Mouse (Mus musculus): ENCODE measurements around the gene Iqgap2. TPM values are rescaled to one million over a fixed set of nuclear protein-coding genes. Genes with fewer than 3 reads are reported as not detected.

Iqgap2 gene
- total and polyA plus RNA-seq, 3 experiments: 0.27 to 0.32 TPM; not detected in 1

- H3K36me3 ChIP-seq (ENCODE audit: control insufficient read depth in 1 of 2, insufficient read depth in 2 of 2, low read length in 2 of 2): peaks cover 0 to 12% of the 10 kb centered on the region in 2 experiments; a peak in 2 of 4 replicates
- peaks cover 3 to 18% of the 10 kb centered on the region in 2 experiments for H3K4me1 ChIP-seq (ENCODE audit: control insufficient read depth in 1 of 2, insufficient read depth in 2 of 2, low read length in 2 of 2)
- TF ChIP-seq TAL1 (IDR thresholded peaks at IDR 0.05; ENCODE audit: low read length) (peak; percentile 64), KAT2A (conservative IDR thresholded peaks at IDR 0.05; ENCODE audit: low read depth, low read length) (no peak), POLR2AphosphoS5 (IDR thresholded peaks at IDR 0.05; ENCODE audit: borderline replicate concordance, low read depth, low read length) (no peak), MEF2A (IDR thresholded peaks at IDR 0.05; ENCODE audit: extremely low read depth, insufficient replicate concordance, low read depth, low read length, poor library complexity, severe bottlenecking) (no peak), ELF1 (IDR thresholded peaks at IDR 0.05; ENCODE audit: low read depth, low read length) (no peak)
- H3K9ac ChIP-seq (ENCODE audit: control insufficient read depth, low read depth, low read length, poor library complexity, severe bottlenecking): no peak overlapping the region
- H3K79me2 ChIP-seq (ENCODE audit: control insufficient read depth, insufficient read depth, low read length, poor library complexity): no peaks in the 10 kb centered on the region
- no peaks in the 10 kb centered on the region for H3K9me3 ChIP-seq (replicated peaks; ENCODE audit: insufficient read depth, low read length)
- no peak overlapping the region for H3K27ac ChIP-seq (ENCODE audit: control insufficient read depth, low read depth, low read length)
- no peak overlapping the region for H3K4me3 ChIP-seq (ENCODE audit: control insufficient read depth in 1 of 2, insufficient read depth in 1 of 2, low read depth in 2 of 2, low read length in 2 of 2)
- no peaks in the 10 kb centered on the region; a peak in 1 of 4 replicates for H3K27me3 ChIP-seq (ENCODE audit: control insufficient read depth in 1 of 2, insufficient read depth in 2 of 2, low read length in 2 of 2)
- DNase-seq (ENCODE audit: low read depth, low spot score): no peak
Observed at GRCm38 (mm10) chr13:95637737-95638136, 254.0 kb downstream of the Iqgap2 start.

GRCm38 (mm10) chr13:95635301-95635700, 256.4 kb downstream of the Iqgap2 start:
- H3K4me1 ChIP-seq (ENCODE audit: control insufficient read depth in 1 of 2, insufficient read depth in 2 of 2, low read length in 2 of 2): peaks cover 10 to 31% of the 10 kb centered on the region in 2 experiments
- no peaks in the 10 kb centered on the region for H3K27me3 ChIP-seq (ENCODE audit: control insufficient read depth in 1 of 2, insufficient read depth in 2 of 2, low read length in 2 of 2)
- no peak overlapping the region; the same call in 1 of the 2 replicates for H3K27ac ChIP-seq (ENCODE audit: control insufficient read depth, low read depth, low read length)
- no peak for DNase-seq (ENCODE audit: low read depth, low spot score)
- H3K9me3 ChIP-seq (replicated peaks; ENCODE audit: insufficient read depth, low read length): no peaks in the 10 kb centered on the region
- H3K36me3 ChIP-seq (ENCODE audit: control insufficient read depth in 1 of 2, insufficient read depth in 2 of 2, low read length in 2 of 2): peaks cover 0 to 25% of the 10 kb centered on the region in 2 experiments; a peak in 2 of 4 replicates
- H3K4me3 ChIP-seq (ENCODE audit: control insufficient read depth in 1 of 2, insufficient read depth in 1 of 2, low read depth in 2 of 2, low read length in 2 of 2): no peak overlapping the region
- TF ChIP-seq JUND (IDR thresholded peaks at IDR 0.05; ENCODE audit: low read depth, low read length): no peak
- no peak for TF ChIP-seq BHLHE40 (IDR thresholded peaks at IDR 0.05; ENCODE audit: borderline replicate concordance, low read depth, low read length)
- no peak for TF ChIP-seq ZNF384 (IDR thresholded peaks at IDR 0.05; ENCODE audit: low read depth, low read length)
- TF ChIP-seq MAZ (IDR thresholded peaks at IDR 0.05; ENCODE audit: low read depth, low read length): no peak
- no peak for TF ChIP-seq USF2 (IDR thresholded peaks at IDR 0.05; ENCODE audit: borderline replicate concordance in 1 of 2, insufficient read depth in 1 of 2, low read depth in 1 of 2, low read length in 2 of 2)
- TF ChIP-seq ETS1 (IDR thresholded peaks at IDR 0.05; ENCODE audit: low read depth, low read length): no peak
- no peak for TF ChIP-seq TBP (IDR thresholded peaks at IDR 0.05; ENCODE audit: low read depth, low read length)
- no peak for TF ChIP-seq POLR2AphosphoS5 (IDR thresholded peaks at IDR 0.05; ENCODE audit: borderline replicate concordance, low read depth, low read length)
- TF ChIP-seq SIN3A (IDR thresholded peaks at IDR 0.05; ENCODE audit: low read length): no peak
- no peaks in the 10 kb centered on the region for H3K79me2 ChIP-seq (ENCODE audit: control insufficient read depth, insufficient read depth, low read length, poor library complexity)
- H3K9ac ChIP-seq (ENCODE audit: control insufficient read depth, low read depth, low read length, poor library complexity, severe bottlenecking): no peak overlapping the region

GRCm38 (mm10) chr13:95634451-95634850, 257.3 kb downstream of the Iqgap2 start:
- Histone ChIP-seq H3K4me3 (ENCODE audit: control insufficient read depth in 1 of 2, insufficient read depth in 1 of 2, low read depth in 2 of 2, low read length in 2 of 2) (peak overlapping the region in 1 of 2 experiments; percentile 24; a peak in 2 of 4 replicates), H3K9me3 (replicated peaks; ENCODE audit: insufficient read depth, low read length) (no peaks in the 10 kb centered on the region), H3K27me3 (ENCODE audit: control insufficient read depth in 1 of 2, insufficient read depth in 2 of 2, low read length in 2 of 2) (no peaks in the 10 kb centered on the region), H3K27ac (ENCODE audit: control insufficient read depth, low read depth, low read length) (peak overlapping the region; percentile 46), H3K9ac (ENCODE audit: control insufficient read depth, low read depth, low read length, poor library complexity, severe bottlenecking) (peak overlapping the region; percentile 28; the same call in 1 of the 2 replicates), H3K79me2 (ENCODE audit: control insufficient read depth, insufficient read depth, low read length, poor library complexity) (no peaks in the 10 kb centered on the region), H3K36me3 (ENCODE audit: control insufficient read depth in 1 of 2, insufficient read depth in 2 of 2, low read length in 2 of 2) (peaks cover 0 to 25% of the 10 kb centered on the region in 2 experiments; a peak in 2 of 4 replicates), H3K4me1 (ENCODE audit: control insufficient read depth in 1 of 2, insufficient read depth in 2 of 2, low read length in 2 of 2) (peaks cover 10 to 31% of the 10 kb centered on the region in 2 experiments)
- TF ChIP-seq POLR2AphosphoS5 (IDR thresholded peaks at IDR 0.05; ENCODE audit: borderline replicate concordance, low read depth, low read length) (no peak), ETS1 (IDR thresholded peaks at IDR 0.05; ENCODE audit: low read depth, low read length) (peak; percentile 79), USF1 (IDR thresholded peaks at IDR 0.05; ENCODE audit: low read depth, low read length) (no peak), HCFC1 (IDR thresholded peaks at IDR 0.05; ENCODE audit: low read depth, low read length) (0 out of 2 replicates have a peak, but pooled peaks have one; percentile 24), RCOR1 (IDR thresholded peaks at IDR 0.05; ENCODE audit: low read depth, low read length) (peak; percentile 89), TCF12 (IDR thresholded peaks at IDR 0.05; ENCODE audit: low read depth, low read length) (peak; percentile 88), GATA1 (IDR thresholded peaks at IDR 0.05; ENCODE audit: low read depth, low read length) (peak; percentile 75), CHD2 (IDR thresholded peaks at IDR 0.05; ENCODE audit: low read length) (no peak), SIN3A (IDR thresholded peaks at IDR 0.05; ENCODE audit: low read length) (peak; percentile 49; the same call in 1 of the 2 replicates), TAL1 (IDR thresholded peaks at IDR 0.05; ENCODE audit: low read length) (peak; percentile 88), MXI1 (IDR thresholded peaks at IDR 0.05; ENCODE audit: low read depth, low read length) (peak; percentile 47; the same call in 1 of the 2 replicates), ZNF384 (IDR thresholded peaks at IDR 0.05; ENCODE audit: low read depth, low read length) (peak; percentile 95), MAFK (IDR thresholded peaks at IDR 0.05; ENCODE audit: borderline replicate concordance, low read depth, low read length) (no peak), MYC (IDR thresholded peaks at IDR 0.05; ENCODE audit: low read depth, low read length) (no peak), EP300 (IDR thresholded peaks at IDR 0.05; ENCODE audit: low read depth in 1 of 2, low read length in 2 of 2) (peak; percentile 82 to 90), MYB (IDR thresholded peaks at IDR 0.05; ENCODE audit: low read depth, low read length) (peak; percentile 64)
- DNase-seq (ENCODE audit: low read depth, low spot score): peak; percentile 82
